Mouse (Mus musculus) left cerebral cortex, adult 9 months (tissue): ENCODE results near the gene Id1.

Experiments
- DNase-seq, 2 experiments: peaks; one replicate each; pipeline ENCODE4 v3.0.0; 2022; ENCODE audit warnings: low spot score in 2 of 2

Id1 gene

DNA sequence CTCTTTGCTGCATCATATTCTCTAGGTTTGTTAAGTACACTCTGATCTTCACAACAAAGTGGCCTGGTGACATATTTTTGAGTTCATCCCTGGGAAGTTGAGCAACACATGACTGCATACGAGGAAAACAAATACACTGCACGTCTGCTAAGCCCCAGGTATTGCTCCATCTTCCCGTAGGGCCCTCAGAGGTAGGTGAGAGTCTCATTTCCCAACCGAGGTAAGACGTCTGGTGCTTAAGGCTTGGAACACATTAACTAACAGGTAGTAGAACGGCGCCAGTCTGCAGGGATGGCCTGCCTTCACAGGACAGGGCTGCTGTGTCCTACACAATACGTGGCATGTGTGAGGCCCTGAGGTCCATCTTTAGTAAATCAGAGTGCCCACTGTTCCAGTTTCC is 48.6 kb downstream of the Id1 start:
- DNase-seq, result no peak

GRCm38 (mm10) chr2:152785446-152786350 is 49.6 kb downstream of the Id1 start:
- peak; percentile 72 to 86 for DNase-seq
